In genomic region chr9:20652260-20652658, GRCm38 (mm10) we compare ENCODE assay signal across 8 mouse cellular contexts. TPM values are rescaled to one million over a fixed set of nuclear protein-coding genes. Genes with fewer than 3 reads are reported as not detected.
DNase-seq lines count a peak whose midpoint lies in the region; ATAC-seq and TF ChIP-seq lines count a peak whose summit lies in the region.

No protein-coding gene starts in this region.

- no peaks in the 10 kb centered on the region for H3K9me3 ChIP-seq in kidney, postnatal 0 days (replicated peaks; ENCODE audit: low read length)
- no peaks in the 10 kb centered on the region for H3K9me3 ChIP-seq in hindbrain, postnatal 0 days (ENCODE audit: low read length)
- H3K9me3 ChIP-seq in midbrain, postnatal 0 days (ENCODE audit: low read length), result no peaks in the 10 kb centered on the region

- intact Hi-C loops in left cerebral cortex, postnatal 36 days (cut with DNase I), result no loop called here

- H3K36me3 ChIP-seq in kidney, postnatal 0 days (ENCODE audit: insufficient read depth, low read length), result peaks cover 18% of the 10 kb centered on the region; the same call in 1 of the 2 replicates
- peaks cover 15% of the 10 kb centered on the region for H3K36me3 ChIP-seq in hindbrain, postnatal 0 days (ENCODE audit: insufficient read depth, low read length)
- H3K36me3 ChIP-seq in midbrain, postnatal 0 days (ENCODE audit: insufficient read depth, low read length), result peaks cover 30% of the 10 kb centered on the region

- peaks cover 5% of the 10 kb centered on the region; the same call in 1 of the 2 replicates for H3K4me1 ChIP-seq in kidney, postnatal 0 days (replicated peaks; ENCODE audit: insufficient read depth, low read length)
- peaks cover 3% of the 10 kb centered on the region for H3K4me1 ChIP-seq in cortical plate, adult 2 months (ENCODE audit: control insufficient read depth, insufficient read depth, low read length)
- H3K4me1 ChIP-seq in hindbrain, postnatal 0 days (ENCODE audit: insufficient read depth, low read length), result peaks cover 18% of the 10 kb centered on the region
- H3K4me1 ChIP-seq in midbrain, postnatal 0 days (ENCODE audit: insufficient read depth, low read length), result peaks cover 3% of the 10 kb centered on the region; the same call in 1 of the 2 replicates

- DNase-seq in kidney, postnatal 0 days (ENCODE audit: low spot score), result no peak
- DNase-seq in kidney, postnatal 25 days, result no peak
- peak; percentile 21 for DNase-seq in hindbrain, postnatal 0 days (ENCODE audit: low spot score)
- no peak for DNase-seq in midbrain, postnatal 0 days (ENCODE audit: low spot score)
- no peak for DNase-seq in cerebellum, adult 11 months
- DNase-seq in left cerebral cortex, postnatal 36 days (ENCODE audit: low spot score in 2 of 2), result no peak
- DNase-seq in kidney, postnatal 36 days, result no peak

- H3K27ac ChIP-seq in kidney, postnatal 0 days, result no peak overlapping the region
- H3K27ac ChIP-seq in cortical plate, adult 2 months (ENCODE audit: insufficient read depth, low read length), result no peak overlapping the region
- peak overlapping the region; percentile 66; the same call in 1 of the 2 replicates for H3K27ac ChIP-seq in hindbrain, postnatal 0 days
- 0 out of 2 replicates have a peak overlapping the region, but pooled peaks have one; percentile 69 for H3K27ac ChIP-seq in midbrain, postnatal 0 days (ENCODE audit: low read depth, low read length)

- no peaks in the 10 kb centered on the region for H3K27me3 ChIP-seq in kidney, postnatal 0 days (ENCODE audit: insufficient read depth, low read length)
- no peaks in the 10 kb centered on the region for H3K27me3 ChIP-seq in hindbrain, postnatal 0 days (ENCODE audit: insufficient read depth, low read length)
- H3K27me3 ChIP-seq in midbrain, postnatal 0 days (ENCODE audit: insufficient read depth, low read length), result no peaks in the 10 kb centered on the region

- 0% methylated on average over 25 of the region's 25 CpGs for WGBS in kidney, postnatal 0 days
- 0% methylated on average over 25 of the region's 25 CpGs for WGBS in hindbrain, postnatal 0 days
- WGBS in midbrain, postnatal 0 days, result 0% methylated on average over 23 of the region's 25 CpGs

- peak overlapping the region; percentile 85 for H3K4me3 ChIP-seq in kidney, postnatal 0 days (replicated peaks; ENCODE audit: low read depth, low read length)
- H3K4me3 ChIP-seq in cortical plate, adult 2 months (ENCODE audit: insufficient read depth, low read length), result peak overlapping the region; percentile 88
- peak overlapping the region; percentile 81 for H3K4me3 ChIP-seq in hindbrain, postnatal 0 days (ENCODE audit: low read length)
- peak overlapping the region; percentile 91 for H3K4me3 ChIP-seq in midbrain, postnatal 0 days (ENCODE audit: low read depth, low read length)

- H3K9ac ChIP-seq in kidney, postnatal 0 days (ENCODE audit: low read depth, low read length), result peak overlapping the region; percentile 85
- H3K9ac ChIP-seq in hindbrain, postnatal 0 days (replicated peaks; ENCODE audit: low read length), result peak overlapping the region; percentile 79
- H3K9ac ChIP-seq in midbrain, postnatal 0 days (replicated peaks; ENCODE audit: low read length, poor library complexity, severe bottlenecking), result peak overlapping the region; percentile 86

- no peak for TF ChIP-seq POLR2A in cortical plate, adult 2 months (IDR thresholded peaks at IDR 0.05; ENCODE audit: extremely low read depth, insufficient read depth, low read length)

- peak overlapping the region; percentile 71 for H3K4me2 ChIP-seq in kidney, postnatal 0 days (ENCODE audit: low read length)
- peak overlapping the region; percentile 70 for H3K4me2 ChIP-seq in hindbrain, postnatal 0 days (ENCODE audit: low read depth, low read length)
- H3K4me2 ChIP-seq in midbrain, postnatal 0 days (ENCODE audit: low read depth, low read length, poor library complexity, severe bottlenecking), result peak overlapping the region; percentile 71

- peak; percentile 6; the same call in 1 of the 2 replicates for ATAC-seq in kidney, postnatal 0 days (replicated peaks; ENCODE audit: low FRiP score, low read depth)
- ATAC-seq in hindbrain, postnatal 0 days, result peak; percentile 11; the same call in 1 of the 2 replicates
- ATAC-seq in midbrain, postnatal 0 days (ENCODE audit: low FRiP score), result peak; percentile 12; the same call in 1 of the 2 replicates

- TF ChIP-seq CTCF in kidney, postnatal 0 days (IDR thresholded peaks at IDR 0.05; ENCODE audit: low read depth), result no peak
- TF ChIP-seq CTCF in cortical plate, adult 2 months (IDR thresholded peaks at IDR 0.05; ENCODE audit: extremely low read depth, insufficient read depth, low read length), result no peak
- TF ChIP-seq CTCF in hindbrain, postnatal 0 days (IDR thresholded peaks at IDR 0.05; ENCODE audit: low read depth), result no peak; the same call in 1 of the 2 replicates
- no peak for TF ChIP-seq CTCF in midbrain, postnatal 0 days (IDR thresholded peaks at IDR 0.05)

RNA-seq across cellular contexts. Expression of gene Pin1, which starts 0.4 kb away (rescaled TPM):
- 41.5 and 44.1 TPM in 2 replicates for polyA plus RNA-seq in kidney, postnatal 0 days (2015; fragmentation: Nextera tagmentation; extraction: Ambion mirVana)
- polyA plus RNA-seq in cortical plate, adult 2 months (2012; rRNA removed), result 47.1 and 47.4 TPM in 2 replicates
- total RNA-seq in hindbrain, postnatal 0 days (2014; rRNA removed), result 31.7 and 44.3 TPM in 2 replicates
- 65.7 and 68.0 TPM in 2 replicates for polyA plus RNA-seq in hindbrain, postnatal 0 days (2015; fragmentation: Nextera tagmentation; extraction: Ambion mirVana)
- total RNA-seq in midbrain, postnatal 0 days (2014; rRNA removed), result 31.9 and 32.0 TPM in 2 replicates
- polyA plus RNA-seq in midbrain, postnatal 0 days (2015; fragmentation: Nextera tagmentation; extraction: Ambion mirVana), result 60.3 and 67.1 TPM in 2 replicates
- 10 to 100 TPM; 42.4 to 43.8 TPM for total RNA-seq in left cerebral cortex, postnatal 36 days (2021)

RNA-seq across cellular contexts. Expression of gene Fbxl12, which starts 7.7 kb away (rescaled TPM):
- 16.0 and 17.9 TPM in 2 replicates for polyA plus RNA-seq in kidney, postnatal 0 days (2015; fragmentation: Nextera tagmentation; extraction: Ambion mirVana)
- polyA plus RNA-seq in cortical plate, adult 2 months (2012; rRNA removed), result 26.9 and 30.3 TPM in 2 replicates
- 16.9 and 18.8 TPM in 2 replicates for total RNA-seq in hindbrain, postnatal 0 days (2014; rRNA removed)
- polyA plus RNA-seq in hindbrain, postnatal 0 days (2015; fragmentation: Nextera tagmentation; extraction: Ambion mirVana), result 11.4 and 13.0 TPM in 2 replicates
- total RNA-seq in midbrain, postnatal 0 days (2014; rRNA removed), result 17.6 and 25.3 TPM in 2 replicates
- polyA plus RNA-seq in midbrain, postnatal 0 days (2015; fragmentation: Nextera tagmentation; extraction: Ambion mirVana), result 12.9 and 13.6 TPM in 2 replicates
- total RNA-seq in left cerebral cortex, postnatal 36 days (2021), result 10 to 100 TPM; 15.3 to 27.6 TPM

RNA-seq across cellular contexts. Expression of gene Ubl5, which starts 9.6 kb away (rescaled TPM):
- 446 and 511 TPM in 2 replicates for polyA plus RNA-seq in kidney, postnatal 0 days (2015; fragmentation: Nextera tagmentation; extraction: Ambion mirVana)
- polyA plus RNA-seq in cortical plate, adult 2 months (2012; rRNA removed), result 569 and 577 TPM in 2 replicates
- total RNA-seq in hindbrain, postnatal 0 days (2014; rRNA removed), result 169 and 274 TPM in 2 replicates
- polyA plus RNA-seq in hindbrain, postnatal 0 days (2015; fragmentation: Nextera tagmentation; extraction: Ambion mirVana), result 528 and 550 TPM in 2 replicates
- 213 and 253 TPM in 2 replicates for total RNA-seq in midbrain, postnatal 0 days (2014; rRNA removed)
- 498 and 531 TPM in 2 replicates for polyA plus RNA-seq in midbrain, postnatal 0 days (2015; fragmentation: Nextera tagmentation; extraction: Ambion mirVana)
- 100 to 1,000 TPM; 289 to 334 TPM for total RNA-seq in left cerebral cortex, postnatal 36 days (2021)

Comparison
In these comparisons a context has a peak if more than half of its experiments do, and no peak if none do; other contexts are left out.
1. H3K27ac ChIP-seq: peak in hindbrain, postnatal 0 days (single experiment) and midbrain, postnatal 0 days (single experiment); none in kidney, postnatal 0 days (single experiment) and cortical plate, adult 2 months (single experiment).
2. Peak in every context shown above with its lines, with median percentiles within 50 percentile points of each other: ATAC-seq, H3K4me2 ChIP-seq, H3K4me3 ChIP-seq and H3K9ac ChIP-seq.